Mouse (Mus musculus) G1E-ER4 (cell line): ENCODE data around the gene Zfp667. TPM values are rescaled to one million over a fixed set of nuclear protein-coding genes. Genes with fewer than 3 reads are reported as not detected.

Source experiments
- GATA1 ChIP-seq: IDR thresholded peaks from one replicate; pipeline ENCODE4 v1.8.0; 2012; ENCODE audit warnings: low read length, inconsistent platforms
- polyA plus RNA-seq: library from polyadenylated mRNA; stranded (reverse); fragments of >175 nt; gene quantifications from 2 replicates; pipeline ENCODE4 v1.2.3, GENCODE M21; 2012

Zfp667 gene
- polyA plus RNA-seq, 1 experiment, result 0.16 TPM

DNA sequence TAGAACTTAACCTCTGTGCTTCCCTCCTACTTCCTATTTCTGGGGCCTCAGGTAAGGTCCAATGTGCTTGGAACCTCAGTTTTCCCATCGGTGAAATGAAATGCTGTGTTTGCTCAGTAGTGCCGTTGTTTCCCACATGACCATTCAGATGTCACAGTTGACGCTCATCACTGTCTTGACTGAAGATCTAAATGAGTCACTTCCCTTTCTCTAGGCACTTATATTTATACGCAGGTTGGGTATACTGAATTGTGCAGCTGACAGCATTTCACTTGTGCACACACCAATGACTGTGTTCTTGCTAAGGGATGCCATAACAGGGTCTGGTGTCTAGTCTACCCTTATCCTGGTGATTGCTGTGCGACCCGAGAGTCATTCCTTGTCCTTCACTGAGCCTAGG, 1.0 kb upstream of the Zfp667 start:
- TF ChIP-seq GATA1, result no peak

DNA sequence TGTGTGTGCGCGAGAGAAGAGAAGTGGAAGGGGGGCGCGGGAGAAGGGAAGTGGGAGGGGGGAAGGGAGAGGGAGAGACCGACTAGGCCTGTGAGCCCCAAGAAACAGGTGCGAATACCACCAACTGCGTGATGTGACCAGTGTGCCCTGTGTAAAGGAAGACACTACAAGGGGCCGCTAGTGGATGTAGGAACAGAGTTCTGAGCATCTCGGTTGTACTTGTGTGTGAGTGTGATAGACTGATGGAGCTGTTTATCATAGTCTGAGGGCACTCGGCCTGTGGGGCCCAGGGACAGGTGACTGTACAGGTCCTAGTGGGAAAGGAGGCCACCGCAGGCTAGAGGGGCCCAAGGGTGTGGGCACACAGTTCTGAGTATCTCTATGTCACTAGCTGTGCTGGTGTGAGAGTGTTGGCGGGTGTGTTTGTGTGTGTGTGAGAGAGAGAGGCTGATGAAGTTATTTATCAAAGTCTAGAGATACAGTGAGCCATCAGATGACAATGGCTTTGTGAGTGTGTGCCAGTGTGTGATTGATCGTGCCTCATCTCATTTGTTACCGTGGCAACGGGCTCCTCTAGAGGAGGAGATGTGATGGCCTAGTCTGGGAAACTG, 647 bp downstream of the Zfp667 start:
- TF ChIP-seq GATA1, result no peak

DNA sequence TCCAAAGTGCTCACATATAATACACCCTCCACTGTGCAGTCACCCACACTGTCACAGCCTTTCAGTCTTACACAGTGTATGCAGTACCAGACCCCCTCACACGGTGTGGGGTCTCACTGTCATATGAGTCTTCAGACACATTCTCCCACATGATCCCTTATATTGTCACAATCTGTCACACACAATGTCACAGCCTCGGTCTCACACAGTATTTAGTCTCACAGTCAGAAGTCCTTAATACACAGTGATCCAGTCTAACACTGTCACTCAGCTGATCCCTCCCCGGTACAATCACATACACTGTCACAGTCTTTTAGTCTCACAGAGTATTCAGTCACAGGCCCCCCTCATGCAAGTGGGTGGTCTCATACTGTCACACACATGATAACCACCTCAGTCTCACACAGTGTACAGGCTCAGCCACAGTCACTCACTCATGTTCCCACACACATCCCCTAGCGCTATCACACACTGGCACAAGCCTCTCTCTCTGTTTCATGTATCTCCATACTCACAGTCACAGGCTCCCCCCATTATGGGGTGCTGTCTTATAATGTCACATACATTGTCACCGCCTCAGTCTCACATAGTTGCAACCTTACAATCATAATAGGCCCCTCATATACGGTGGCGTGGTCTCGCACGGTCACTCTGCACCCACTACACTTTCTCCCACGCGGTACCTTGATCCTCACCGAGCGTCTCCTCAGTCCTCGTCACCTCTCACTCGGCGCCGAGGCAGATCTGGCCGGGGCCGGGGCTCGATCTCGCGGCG, 44.3 kb downstream of the Zfp667 start:
- TF ChIP-seq GATA1, result no peak

DNA sequence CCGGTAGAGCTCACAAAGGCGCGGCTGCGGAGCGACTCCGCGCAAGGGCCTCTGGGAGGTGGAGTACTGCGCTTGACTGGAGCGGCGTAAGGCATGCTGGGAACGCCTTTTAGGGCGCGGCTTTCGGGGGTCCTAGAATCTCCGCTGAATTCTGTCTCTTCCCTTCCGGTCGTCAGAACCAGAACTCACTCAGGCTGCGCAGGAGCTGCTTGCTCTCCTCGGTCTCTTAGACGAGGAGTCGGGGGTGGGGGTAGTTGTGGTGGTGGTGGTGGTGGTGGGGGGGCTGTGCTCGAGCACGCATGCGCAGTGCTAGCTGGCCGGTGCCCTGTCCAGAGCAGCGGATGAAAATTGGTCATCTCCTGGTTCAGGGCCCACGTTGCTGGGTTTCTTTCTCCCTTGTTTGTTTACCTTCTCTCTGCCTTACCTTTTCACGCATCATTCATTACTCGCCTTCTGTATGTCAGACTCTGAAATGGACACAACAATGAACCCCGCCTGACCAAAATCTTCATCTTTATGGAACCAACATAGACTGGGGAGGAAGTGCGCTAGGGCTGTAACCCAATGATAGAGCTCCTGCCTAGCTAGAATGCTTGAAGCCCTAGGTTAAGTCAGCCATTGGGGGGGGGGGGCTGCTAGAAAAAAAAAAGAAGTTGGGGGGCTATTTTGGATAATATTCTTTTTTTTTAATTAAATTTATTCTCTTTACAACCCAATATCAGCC, 45.0 kb downstream of the Zfp667 start, which contains the start of gene Zfp583:
Gene Zfp583, minus strand, starts transcription at position 53 of the 724 bp plus-strand sequence.
- no peak for TF ChIP-seq GATA1

DNA sequence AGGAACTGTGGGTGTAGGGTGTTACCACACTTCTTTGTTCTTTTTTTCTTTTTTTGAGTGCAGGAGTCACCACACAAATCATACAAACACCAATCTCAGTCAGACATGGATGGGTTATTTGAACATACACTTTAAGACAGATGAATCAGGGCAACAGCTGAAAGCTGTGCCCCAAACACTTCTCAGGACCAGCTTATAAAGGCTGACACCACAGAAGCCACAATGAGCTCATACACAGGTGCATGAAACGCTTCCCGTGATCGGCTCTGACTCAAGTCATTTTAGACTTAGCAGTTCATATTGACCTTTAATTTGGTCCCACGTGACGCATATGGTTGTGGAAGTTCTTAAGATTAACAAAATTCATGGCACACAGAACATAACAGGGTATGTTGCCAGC, 53.5 kb downstream of the Zfp667 start:
- no peak for TF ChIP-seq GATA1

DNA sequence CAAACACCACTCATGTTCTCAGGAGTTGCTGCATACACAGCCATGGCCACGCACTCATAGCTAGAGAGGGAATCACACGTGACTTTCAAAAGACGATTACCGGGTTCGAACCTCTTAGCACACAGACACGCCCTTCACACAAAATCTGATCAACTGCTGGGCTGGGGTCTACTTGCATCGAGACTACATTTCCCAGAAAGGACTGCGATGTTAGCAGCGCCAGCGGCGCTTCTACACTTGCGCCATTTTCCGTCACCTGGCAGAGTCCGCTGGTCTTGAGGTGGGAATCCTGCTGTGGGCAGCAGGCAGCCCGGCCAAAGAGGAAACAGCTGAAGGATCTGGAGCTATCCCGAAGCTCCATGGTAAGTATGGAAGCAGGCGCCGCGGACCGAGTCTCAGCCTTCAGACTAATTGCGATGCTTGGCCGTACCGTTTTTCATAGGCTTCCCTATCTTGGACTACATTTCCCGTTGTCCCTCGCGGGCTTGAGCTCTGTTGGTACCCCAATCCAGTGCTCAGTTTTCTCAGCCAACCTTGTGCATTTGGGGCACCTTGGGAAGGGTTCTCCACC, 57.2 kb downstream of the Zfp667 start, which contains the start of gene Gm3854:
Gene Gm3854, plus strand, starts transcription at position 259 of the 571 bp plus-strand sequence.
- no peak for TF ChIP-seq GATA1

DNA sequence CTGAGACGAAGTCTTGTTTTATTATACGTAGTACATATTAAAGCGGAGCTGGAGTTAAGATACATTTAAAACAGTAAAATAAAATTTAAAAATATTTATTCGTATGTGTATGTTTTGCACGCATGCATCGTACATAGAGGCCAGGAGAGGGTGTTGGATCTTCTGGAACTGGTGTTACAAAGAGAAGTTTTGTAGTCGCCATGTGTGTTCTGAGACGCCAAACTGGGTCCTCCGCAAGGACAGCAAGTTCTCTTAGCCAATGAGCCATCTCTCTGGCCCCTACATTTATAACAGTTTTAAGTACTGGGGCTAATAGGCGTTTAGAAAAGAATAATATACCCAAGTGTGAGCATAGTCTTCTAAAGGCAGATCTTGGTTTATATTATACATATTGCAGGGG, 57.7 kb downstream of the Zfp667 start:
- TF ChIP-seq GATA1, result no peak

Other genes starting within 250 kb of the Zfp667 start
- gene Nlrp4c, start 241.4 kb upstream of the Zfp667 start, polyA plus RNA-seq, result not detected in 2 replicates
- 63.8 and 69.9 TPM in 2 replicates for gene Zfp787, start 130.6 kb upstream of the Zfp667 start, polyA plus RNA-seq
- 68.9 and 81.1 TPM in 2 replicates for gene Zfp444, start 114.4 kb upstream of the Zfp667 start, polyA plus RNA-seq
- gene Galp, start 89.5 kb upstream of the Zfp667 start, polyA plus RNA-seq, result not detected in 2 replicates
- not detected in 2 replicates for gene Zscan5b, start 64.3 kb upstream of the Zfp667 start, polyA plus RNA-seq
- not detected in 2 replicates for gene Epp13, start 33.9 kb upstream of the Zfp667 start, polyA plus RNA-seq
- gene Zfp583, start 44.7 kb downstream of the Zfp667 start, polyA plus RNA-seq, result not detected in 2 replicates
- not detected in 2 replicates for gene Gm3854, start 57.2 kb downstream of the Zfp667 start, polyA plus RNA-seq
- 0.02 TPM in 1 of 2 replicates, not detected in the other for gene Zfp78, start 76.7 kb downstream of the Zfp667 start, polyA plus RNA-seq
- 0.64 and 0.66 TPM in 2 replicates for gene Zfp28, start 96.7 kb downstream of the Zfp667 start, polyA plus RNA-seq
- gene Smim17, start 112.1 kb downstream of the Zfp667 start, polyA plus RNA-seq, result not detected in 2 replicates
- gene Gm20715, start 123.7 kb downstream of the Zfp667 start, polyA plus RNA-seq, result not detected in 2 replicates
- gene Olfr1344, start 152.1 kb downstream of the Zfp667 start, polyA plus RNA-seq, result not detected in 2 replicates
- gene Olfr1336, start 169.6 kb downstream of the Zfp667 start, polyA plus RNA-seq, result not detected in 2 replicates
- not detected in 2 replicates for gene Olfr1346, start 180.5 kb downstream of the Zfp667 start, polyA plus RNA-seq
- not detected in 2 replicates for gene Olfr5, start 200.4 kb downstream of the Zfp667 start, polyA plus RNA-seq
- gene Olfr1347, start 213.2 kb downstream of the Zfp667 start, polyA plus RNA-seq, result not detected in 2 replicates
- not detected in 2 replicates for gene Olfr1348, start 222.2 kb downstream of the Zfp667 start, polyA plus RNA-seq
- not detected in 2 replicates for gene Olfr1349, start 236.4 kb downstream of the Zfp667 start, polyA plus RNA-seq